Mouse (Mus musculus) gastrocnemius, postnatal 4 days (tissue): ENCODE results near the gene Vasp. TPM values are rescaled to one million over a fixed set of nuclear protein-coding genes. Genes with fewer than 3 reads are reported as not detected.
"Not testable (repeated sequence)": the region's sequence is repeated elsewhere in the genome, so short reads cannot be mapped to it uniquely, and the experiment has no call there.

Experiments
- DNase-seq, 2 experiments: peaks; one replicate each; pipeline ENCODE4 v3.0.0; 2021 to 2022; ENCODE audit warnings: low spot score in 2 of 2, mixed read lengths in 2 of 2
- total RNA-seq, 2 experiments: library from RNA; stranded (reverse); gene quantifications; 2 replicates each; pipeline ENCODE4 v1.2.3; 2021

The Vasp gene
- total RNA-seq, 2 experiments from 2014 or later = 65.3 to 71.9 TPM

DNA sequence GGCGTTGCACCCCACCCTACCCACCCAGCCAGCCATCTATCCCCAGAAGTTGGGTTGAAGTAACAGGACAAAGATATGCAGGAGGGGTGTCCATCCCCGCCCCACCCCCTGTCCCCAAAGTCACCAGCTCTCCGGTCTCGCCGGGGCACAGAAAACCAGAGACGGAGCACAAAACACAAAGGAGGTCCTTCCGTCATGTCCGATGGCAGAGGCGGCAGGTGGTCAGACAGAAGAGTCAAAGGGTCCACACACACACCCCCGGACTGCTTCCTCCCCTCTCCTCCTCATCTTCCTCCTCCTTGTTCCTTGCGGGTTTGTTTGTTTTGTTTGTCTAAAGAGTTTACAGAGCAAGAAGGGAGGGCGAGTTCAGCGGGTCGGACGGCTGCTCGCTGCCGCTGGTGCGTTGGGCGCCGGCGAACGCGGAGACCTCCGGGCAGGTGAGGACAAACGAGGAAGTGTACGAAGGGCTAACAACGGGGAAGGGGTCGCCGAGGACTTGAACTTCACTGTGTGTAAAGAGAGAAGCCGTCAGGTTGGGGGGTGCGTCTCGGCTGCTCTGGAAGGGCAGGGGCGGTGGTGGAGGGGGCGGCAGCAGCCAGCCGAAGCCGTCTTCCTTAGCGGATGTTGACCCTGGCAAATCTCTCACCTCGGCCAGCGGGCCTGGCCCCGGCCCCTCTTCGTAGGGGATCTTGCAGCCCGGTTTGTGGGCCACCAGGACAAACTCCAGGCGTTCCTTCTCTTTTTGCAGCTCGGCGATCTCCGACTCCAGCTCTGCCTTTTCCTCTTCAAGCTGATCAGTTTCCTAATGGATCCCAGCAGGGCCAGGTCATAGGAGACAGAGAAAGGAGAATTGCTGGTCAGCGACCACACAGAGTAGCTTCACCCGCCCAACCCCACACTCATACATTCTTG lies 33.1 kb upstream of the Vasp start:
- DNase-seq = no peak

GRCm38 (mm10) chr7:19303770-19304169 lies 32.2 kb upstream of the Vasp start:
- DNase-seq = peak; percentile 70 to 74

- no peak for DNase-seq
Observed at GRCm38 (mm10) chr7:19303046-19303305, 31.4 kb upstream of the Vasp start.

DNA sequence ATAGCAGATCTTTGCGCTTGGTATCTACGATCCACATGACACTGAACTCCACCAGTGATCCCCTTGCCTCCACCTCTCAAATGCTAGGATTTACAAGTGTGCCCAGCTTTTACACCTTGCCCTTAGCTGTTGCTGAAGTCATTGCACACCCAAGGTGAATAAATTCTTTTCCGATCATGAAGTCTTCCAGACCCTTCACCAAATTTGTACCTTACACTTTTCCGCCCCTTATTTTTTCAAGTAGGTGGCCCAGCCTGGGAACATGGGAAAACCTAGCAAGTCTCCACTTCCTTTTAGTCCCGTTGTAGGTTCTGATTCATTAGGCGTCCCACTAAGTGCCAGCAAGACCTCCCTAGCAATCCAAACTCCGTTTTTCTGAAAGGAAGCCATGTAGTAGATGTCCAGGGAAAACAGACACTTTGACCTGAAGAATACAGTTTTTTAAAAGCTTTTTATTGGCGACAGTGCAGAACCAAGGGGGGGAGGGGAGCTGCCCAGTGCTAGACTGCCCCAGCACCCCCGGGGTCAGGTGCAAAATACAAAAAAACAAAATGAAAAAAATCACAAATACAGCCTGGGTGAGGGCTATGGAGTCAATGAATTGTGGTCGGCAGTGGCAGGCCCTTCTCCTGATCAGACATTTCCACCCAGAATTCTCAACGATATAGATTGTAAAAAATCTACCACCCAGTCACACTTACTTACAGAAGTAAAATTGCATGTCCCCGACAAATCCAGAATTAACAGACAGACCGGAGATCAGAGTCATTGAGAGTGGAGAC lies 30.8 kb upstream of the Vasp start:
- no peak for DNase-seq

GRCm38 (mm10) chr7:19301461-19302263 lies 30.0 kb upstream of the Vasp start:
- DNase-seq = no peak

- DNase-seq = peak; percentile 71 to 80
Observed at GRCm38 (mm10) chr7:19300501-19301421, 29.1 kb upstream of the Vasp start.

DNA sequence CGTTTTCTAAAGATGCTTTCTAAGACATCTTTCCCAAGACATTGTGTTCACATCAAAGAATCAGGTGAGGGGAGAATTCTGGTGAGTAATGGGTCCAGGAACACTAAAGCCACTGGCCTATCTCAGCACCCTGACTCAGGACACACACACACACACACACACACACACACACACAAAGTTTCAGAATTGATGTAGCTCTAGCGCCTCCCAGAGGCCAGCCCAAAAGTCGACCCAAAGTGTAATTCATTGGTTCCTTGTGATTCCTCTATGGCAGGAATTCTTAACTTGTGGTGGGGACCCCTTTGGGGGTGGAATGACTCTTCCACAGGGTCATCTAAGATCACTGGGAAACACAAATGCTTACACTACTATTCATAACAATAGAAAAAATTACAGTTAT lies 27.6 kb upstream of the Vasp start:
- DNase-seq = peak in 1 of 2 experiments; percentile 51

- no peak for DNase-seq
Observed at GRCm38 (mm10) chr7:19297794-19298193, 26.2 kb upstream of the Vasp start.

- DNase-seq = peak in 1 of 2 experiments; percentile 6
Observed at GRCm38 (mm10) chr7:19297034-19297433, 25.4 kb upstream of the Vasp start.

DNA sequence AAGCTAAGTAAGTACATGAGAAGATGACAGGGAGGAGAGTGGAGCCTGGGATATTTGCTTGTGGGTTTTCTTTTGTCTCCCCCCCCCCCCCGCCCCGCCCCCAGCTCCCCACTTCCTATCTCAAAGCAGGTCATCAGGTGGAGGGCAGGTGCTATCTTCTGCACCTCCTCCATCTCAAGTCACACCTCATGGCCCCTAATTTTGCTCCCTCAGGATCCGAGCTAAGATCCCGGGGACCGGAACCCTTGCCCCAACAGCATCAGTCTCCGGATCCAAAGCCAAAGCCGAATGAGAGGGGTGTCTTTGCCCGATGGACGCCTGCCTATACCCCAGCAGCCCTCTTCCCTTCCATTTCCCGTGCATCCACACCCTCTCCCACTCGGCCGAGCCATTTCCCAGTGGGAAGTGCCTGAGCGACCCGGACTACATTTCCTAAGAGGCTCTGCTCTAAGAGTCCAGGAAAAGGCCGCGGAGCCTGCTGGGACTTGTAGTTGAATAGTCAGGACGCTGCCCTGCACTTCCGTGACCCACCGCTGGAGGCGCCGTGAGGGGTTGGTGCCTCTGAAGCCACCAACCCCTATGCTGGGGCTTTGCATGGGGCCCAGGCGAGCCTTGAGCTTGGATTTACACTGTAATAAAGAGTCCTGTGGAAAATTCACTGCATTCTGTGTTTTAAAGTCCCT lies 24.0 kb upstream of the Vasp start:
- DNase-seq = peak; percentile 92 to 97

DNA sequence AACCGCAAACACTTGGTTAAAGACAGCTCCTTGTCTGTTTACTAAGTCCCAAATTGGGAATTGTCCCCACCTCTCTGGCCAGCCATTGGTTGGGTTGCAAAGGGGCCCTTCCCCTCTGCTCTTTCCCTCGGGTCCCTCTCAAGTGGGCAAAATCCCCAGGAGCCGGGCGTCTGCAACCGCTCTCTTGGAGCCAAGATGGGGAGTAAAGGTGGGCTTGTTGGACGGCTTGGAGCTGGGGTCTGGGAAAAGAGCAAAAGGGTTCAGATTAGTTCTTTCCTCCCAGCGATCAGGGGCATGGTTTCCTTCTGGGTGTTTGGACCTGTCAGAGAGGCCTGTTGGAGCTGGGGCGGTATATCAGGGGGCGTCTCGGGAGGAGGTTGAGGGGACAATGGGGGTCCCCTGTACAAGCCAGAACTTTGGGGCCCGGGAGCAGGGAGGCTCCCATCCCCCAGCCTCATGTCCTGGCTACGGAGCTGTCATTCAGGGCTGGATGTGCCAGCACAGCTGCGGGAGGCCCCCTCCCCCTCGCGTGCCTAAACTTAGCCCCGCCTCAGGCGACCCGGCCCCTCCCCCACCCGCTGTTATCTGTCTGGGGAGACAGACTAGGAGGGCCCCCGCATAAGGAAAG lies 19.5 kb upstream of the Vasp start:
- DNase-seq = peak; percentile 66 to 83

DNA sequence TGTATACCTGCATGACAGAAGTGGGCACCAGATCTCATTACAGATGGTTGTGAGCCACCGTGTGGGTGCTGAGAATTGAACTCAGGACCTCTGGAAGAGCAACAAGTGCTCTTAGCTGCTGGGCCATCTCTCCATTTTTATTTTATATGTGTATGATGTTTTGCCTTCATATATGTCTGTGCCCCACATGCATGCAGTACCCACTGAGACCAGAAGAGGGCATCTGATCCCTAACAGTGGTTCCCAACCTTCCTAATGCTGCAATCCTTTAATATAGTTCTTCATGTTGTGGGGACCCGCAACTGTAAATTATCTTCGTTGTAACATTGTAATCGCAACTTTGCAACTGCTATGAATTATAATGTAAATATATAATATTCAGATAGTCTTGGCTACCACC lies 13.1 kb upstream of the Vasp start:
- peak in 1 of 2 experiments; percentile 62 for DNase-seq

GRCm38 (mm10) chr7:19283406-19283804 lies 11.8 kb upstream of the Vasp start:
- no peak for DNase-seq

- DNase-seq = peak in 1 of 2 experiments; percentile 71
Observed at GRCm38 (mm10) chr7:19282791-19283405, 11.3 kb upstream of the Vasp start.

GRCm38 (mm10) chr7:19282385-19282784 lies 10.8 kb upstream of the Vasp start, which contains the start of gene Rtn2:
Rtn2 (plus strand) TSS chr7:19282624.
- DNase-seq = peak in 1 of 2 experiments; percentile 68

DNA sequence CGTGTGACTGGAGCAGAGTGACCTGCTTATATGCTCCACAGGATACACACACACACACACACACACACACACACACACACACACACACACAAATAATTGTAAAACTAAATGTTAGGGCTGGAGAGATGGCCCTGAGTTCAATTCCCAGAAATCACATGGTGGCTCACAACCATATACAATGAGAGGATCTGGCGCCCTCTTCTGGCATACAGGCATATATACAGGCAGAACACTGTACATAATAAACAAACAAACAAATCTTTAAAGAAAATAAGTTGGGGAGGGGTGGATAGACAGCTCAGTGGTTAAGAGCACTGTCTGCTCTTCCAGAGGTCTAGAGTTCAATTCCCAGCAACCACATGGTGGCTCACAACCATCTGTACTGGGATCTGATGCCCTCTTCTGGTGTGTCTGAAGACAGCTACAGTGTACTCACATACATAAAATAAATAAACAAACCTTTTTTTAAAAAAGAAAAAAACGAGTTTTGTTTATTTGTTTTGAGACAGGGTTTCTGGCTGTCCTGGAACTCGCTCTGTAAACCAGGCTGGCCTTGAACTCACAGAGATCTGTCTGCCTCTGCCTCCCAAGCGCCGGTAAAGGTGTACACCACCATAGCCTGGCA lies 10.2 kb upstream of the Vasp start:
- not testable (repeated sequence) for DNase-seq

- DNase-seq = no peak
Observed at GRCm38 (mm10) chr7:19279581-19280114, 8.0 kb upstream of the Vasp start, which contains the start of gene Ppm1n. Ppm1n (minus strand) TSS chr7:19280064.

GRCm38 (mm10) chr7:19279052-19279451 lies 7.4 kb upstream of the Vasp start:
- DNase-seq = no peak
